9 mouse cellular contexts compared by ENCODE assay signal in the genomic region with DNA sequence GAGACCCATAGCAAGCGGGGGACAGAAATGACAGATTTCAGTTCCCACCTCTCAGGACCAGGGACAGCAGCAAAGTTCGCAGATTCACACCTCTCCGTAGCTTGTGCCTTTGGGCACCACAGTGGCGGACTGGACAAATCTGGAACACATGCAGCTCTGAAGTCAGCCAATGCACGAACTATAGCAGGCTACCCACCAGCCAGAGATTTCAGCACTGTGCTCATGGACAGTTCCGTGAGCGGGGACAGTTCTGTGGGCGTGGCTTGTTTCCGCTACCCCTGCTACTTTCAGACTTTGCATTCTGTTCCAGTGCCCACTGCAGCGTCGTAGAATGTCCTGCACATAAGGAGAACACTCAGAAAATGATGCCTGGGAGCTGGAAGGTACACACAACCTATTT. TPM values are rescaled to one million over a fixed set of nuclear protein-coding genes. Genes with fewer than 3 reads are reported as not detected.
DNase-seq lines count a peak whose midpoint lies in the region; ATAC-seq and TF ChIP-seq lines count a peak whose summit lies in the region.
"Had no signal": no experiment of that assay in that cellular context is flagged by ENCODE, and none has a peak within 500 bp of the region (broad histone marks: within the 10 kb centered on the region; RNA-seq: fewer than 3 reads in every experiment).

No protein-coding gene starts in this region.

- H3K36me3 ChIP-seq in embryonic facial prominence, embryonic 11.5 days (replicated peaks; ENCODE audit: control insufficient read depth, insufficient read depth, low read depth, low read length): no peaks in the 10 kb centered on the region

- no peak overlapping the region for H3K27ac ChIP-seq in left cerebral cortex, adult 2 months
- no peak overlapping the region for H3K27ac ChIP-seq in embryonic facial prominence, embryonic 11.5 days (replicated peaks; ENCODE audit: low read depth, low read length)

- H3K9ac ChIP-seq in embryonic facial prominence, embryonic 11.5 days (replicated peaks; ENCODE audit: low read length): no peak overlapping the region

- H3K4me1 ChIP-seq in embryonic facial prominence, embryonic 11.5 days (ENCODE audit: control insufficient read depth, insufficient read depth, low read length): no peaks in the 10 kb centered on the region

- H3K4me2 ChIP-seq in embryonic facial prominence, embryonic 11.5 days (ENCODE audit: low read depth, low read length): no peak overlapping the region

- H3K27me3 ChIP-seq in embryonic facial prominence, embryonic 11.5 days (ENCODE audit: control insufficient read depth, insufficient read depth, low read length): no peaks in the 10 kb centered on the region
- H3K27me3 ChIP-seq: megakaryocyte, embryonic 14.5 days had no signal

- H3K4me3 ChIP-seq in left cerebral cortex, adult 2 months: no peak overlapping the region
- H3K4me3 ChIP-seq in embryonic facial prominence, embryonic 11.5 days (ENCODE audit: low read depth, low read length): no peak overlapping the region

- 0 out of 2 replicates have a peak, but pooled peaks have one; percentile 14 for ATAC-seq in embryonic facial prominence, embryonic 11.5 days (replicated peaks; ENCODE audit: insufficient number of reproducible peaks, low FRiP score, low TSS enrichment, low read depth)
- peak; percentile 66 for ATAC-seq in megakaryocyte progenitor cell, adult 5-6 weeks (replicated peaks; ENCODE audit: poor library complexity)

- intact Hi-C loops in left cerebral cortex, postnatal 4 days (cut with DNase I): no loop called here
- intact Hi-C loops in left cerebral cortex, adult 2 months (cut with DNase I): no loop called here

- TF ChIP-seq CTCF in left cerebral cortex, adult 2 months (IDR thresholded peaks at IDR 0.05): no peak

- no peaks in the 10 kb centered on the region for H3K9me3 ChIP-seq in embryonic facial prominence, embryonic 11.5 days (replicated peaks; ENCODE audit: control insufficient read depth, low read length)

- DNase-seq in left cerebral cortex, postnatal 4 days: peak; percentile 32
- DNase-seq in left cerebral cortex, adult 2 months (ENCODE audit: extremely low spot score in 1 of 2, low spot score in 2 of 2): no peak
- DNase-seq in adrenal gland, postnatal 14 days: peak; percentile 66
- peak; percentile 89 for DNase-seq in embryonic facial prominence, embryonic 11.5 days (ENCODE audit: low spot score)
- no peak for DNase-seq in T-cell, adult 2 months (ENCODE audit: low spot score)
- DNase-seq in layer of hippocampus, adult 9-10 months (ENCODE audit: low spot score): no peak
- DNase-seq in cerebellum, adult 9-10 months: no peak

- WGBS in embryonic facial prominence, embryonic 11.5 days: 18% methylated on average over 11 of the region's 11 CpGs

RNA-seq across cellular contexts. Expression of a gene that starts 49.5 kb away (rescaled TPM):
- 10 to 100 TPM; 17.2 to 19.2 TPM for total RNA-seq in left cerebral cortex, postnatal 4 days (2021)
- total RNA-seq in left cerebral cortex, adult 2 months (2021): 10 to 100 TPM; 24.5 to 24.9 TPM
- 19.4 and 19.5 TPM in 2 replicates for total RNA-seq in adrenal gland, postnatal 14 days (2021)
- 107 TPM in 2 replicates for polyA plus RNA-seq in embryonic facial prominence, embryonic 11.5 days (2014; fragmentation: Nextera tagmentation; extraction: Ambion mirVana)
- 50.8 and 61.9 TPM in 2 replicates for total RNA-seq in megakaryocyte progenitor cell, adult 5-6 weeks (2015)
- total RNA-seq in megakaryocyte progenitor cell, adult 5-6 weeks (2017): 48.3 and 55.0 TPM in 2 replicates

Comparison
In these comparisons a context has a peak if more than half of its experiments do, and no peak if none do; other contexts are left out.
1. DNase-seq: peak in left cerebral cortex, postnatal 4 days (single experiment), adrenal gland, postnatal 14 days (single experiment) and embryonic facial prominence, embryonic 11.5 days (single experiment); none in left cerebral cortex, adult 2 months (0 of 2), T-cell, adult 2 months (single experiment), layer of hippocampus, adult 9-10 months (single experiment) and cerebellum, adult 9-10 months (single experiment).